Mouse (Mus musculus) E14TG2a.4 (cell line): ENCODE measurements around the gene Eng.

ENCODE experiments used
- CTCF ChIP-seq: conservative IDR thresholded peaks from 2 replicates; pipeline ENCODE4 v1.5.1; 2014; ENCODE audit warnings: low read length
- NANOG ChIP-seq: IDR thresholded peaks from 2 replicates; pipeline ENCODE4 v1.6.1; 2014; ENCODE audit warnings: borderline replicate concordance, low read length, mixed read lengths
- POU5F1 ChIP-seq: IDR thresholded peaks from 2 replicates; pipeline ENCODE4 v1.6.1; 2014; ENCODE audit warnings: low read length, borderline replicate concordance

GRCm38 (mm10) chr2:32729547-32729946 lies 83.2 kb downstream of the Eng start:
- TF ChIP-seq CTCF: no peak
- no peak for TF ChIP-seq POU5F1
- no peak for TF ChIP-seq NANOG
